Mouse (Mus musculus) mesoderm, embryonic 11.5 days (tissue): ENCODE data around the gene Hrct1.

Experiments used
- DNase-seq: peaks from one replicate; pipeline ENCODE4 v3.0.0-alpha.2; 2012; ENCODE audit warnings: low read depth, low spot score

Gene Hrct1

DNA sequence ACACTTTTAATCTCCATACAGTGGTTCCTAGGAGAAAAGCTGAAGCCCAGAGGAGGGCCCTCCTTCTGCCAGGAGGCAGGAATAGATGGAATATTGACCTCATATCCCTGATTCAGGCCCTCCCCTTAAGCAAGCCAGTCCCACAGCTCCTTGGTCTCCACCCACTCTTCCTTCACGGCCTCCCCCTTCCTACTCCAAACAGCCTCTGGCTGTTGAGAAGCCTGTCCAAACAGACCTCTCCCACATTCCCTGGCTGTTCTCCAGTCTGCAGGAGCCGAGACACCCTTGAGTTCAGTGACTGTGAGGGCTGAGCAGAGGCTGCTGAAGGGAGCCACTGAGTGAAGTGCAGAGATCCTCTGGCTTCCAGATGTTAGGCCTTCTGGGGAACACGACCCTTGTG, at the start of gene Hrct1:
Hrct1 (plus strand) TSS at position 194 of the 400 bp plus-strand sequence.
- DNase-seq, result no peak

DNA sequence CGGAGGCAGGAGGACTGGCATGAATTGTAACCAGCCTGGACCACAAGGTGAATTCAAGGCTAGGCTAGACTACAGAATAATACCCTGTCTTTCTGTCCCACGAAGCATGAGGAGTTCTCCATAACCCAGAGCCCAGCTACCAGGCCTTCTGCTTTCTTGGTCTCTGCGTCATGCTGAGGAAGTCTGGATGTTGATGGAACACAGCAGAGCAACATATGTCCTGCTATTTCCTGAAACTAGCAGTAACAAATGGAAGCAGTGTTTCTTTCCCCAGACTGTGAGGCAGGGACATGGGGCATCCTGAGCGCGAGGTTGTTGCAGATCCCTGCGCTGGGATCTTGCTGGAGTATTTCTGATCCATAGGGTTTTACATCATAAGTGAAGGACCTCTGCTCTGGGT, 48.4 kb upstream of the Hrct1 start:
- no peak for DNase-seq

DNA sequence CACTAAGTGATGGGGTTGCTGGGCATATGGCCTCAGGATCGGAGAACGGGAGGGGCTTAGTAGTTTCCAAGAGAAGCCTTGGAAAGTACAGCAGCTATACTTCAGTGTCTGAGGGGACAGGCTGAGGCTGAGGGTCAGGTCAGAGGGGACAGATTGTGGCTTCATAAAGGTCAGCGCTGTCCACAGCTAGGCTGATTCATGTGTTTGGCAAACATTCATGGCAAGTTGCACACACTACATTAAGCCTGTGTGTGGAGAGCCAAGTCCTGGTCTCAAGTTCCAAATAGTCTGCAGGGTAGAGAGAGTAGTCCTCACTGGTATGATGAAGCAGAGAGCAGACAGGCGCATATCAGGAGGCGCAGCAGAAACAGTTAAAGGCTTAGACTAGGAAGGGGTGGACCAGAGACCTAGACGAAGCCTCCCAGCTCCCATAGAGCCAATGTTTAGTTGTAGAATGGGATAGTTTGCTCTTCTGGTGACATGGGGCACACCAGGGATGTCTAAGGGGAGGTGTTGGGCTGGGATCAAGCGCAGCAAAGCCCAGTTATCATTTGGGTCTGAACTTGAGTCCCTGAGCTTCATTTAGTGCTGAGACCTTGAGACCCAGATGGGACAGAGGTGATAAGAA, 47.5 kb upstream of the Hrct1 start:
- no peak for DNase-seq

DNA sequence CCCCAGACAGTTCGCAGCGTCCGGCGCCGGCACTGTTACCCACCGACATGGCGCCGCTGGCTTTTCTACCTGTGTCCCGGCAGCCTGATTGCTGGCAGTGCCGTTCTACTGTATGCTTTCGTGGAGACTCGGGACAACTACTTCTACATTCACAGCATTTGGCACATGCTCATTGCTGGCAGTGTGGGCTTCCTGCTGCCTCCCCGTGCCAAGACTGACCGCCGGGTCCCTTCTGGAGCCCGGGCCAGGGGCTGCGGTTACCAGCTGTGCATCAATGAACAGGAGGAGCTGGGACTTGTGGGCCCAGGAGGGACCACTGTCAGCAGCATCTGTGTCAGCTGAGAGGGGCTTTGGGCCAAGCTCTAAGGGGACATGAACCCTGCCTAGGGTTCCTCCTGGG, 37.0 kb upstream of the Hrct1 start:
- DNase-seq, result no peak

DNA sequence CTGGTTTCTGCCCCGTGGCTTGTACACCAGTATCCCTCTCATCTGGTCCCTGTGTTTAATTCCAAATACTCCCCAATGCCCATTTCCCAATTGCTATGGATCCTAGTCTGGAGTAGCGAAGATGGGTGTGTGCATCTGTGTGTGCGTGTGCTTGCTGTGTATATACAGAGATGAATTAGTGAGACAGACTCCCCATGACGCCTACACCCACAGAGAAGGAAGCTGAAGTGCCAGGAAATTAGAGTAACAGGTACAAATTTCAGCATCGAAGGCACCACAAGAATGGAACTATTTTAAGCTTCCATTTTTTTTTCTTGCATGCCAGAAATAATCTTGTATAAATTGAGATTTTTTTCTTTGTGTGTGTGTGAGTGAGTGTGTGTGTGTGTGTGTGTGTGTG, 36.0 kb upstream of the Hrct1 start:
- DNase-seq, result no peak

DNA sequence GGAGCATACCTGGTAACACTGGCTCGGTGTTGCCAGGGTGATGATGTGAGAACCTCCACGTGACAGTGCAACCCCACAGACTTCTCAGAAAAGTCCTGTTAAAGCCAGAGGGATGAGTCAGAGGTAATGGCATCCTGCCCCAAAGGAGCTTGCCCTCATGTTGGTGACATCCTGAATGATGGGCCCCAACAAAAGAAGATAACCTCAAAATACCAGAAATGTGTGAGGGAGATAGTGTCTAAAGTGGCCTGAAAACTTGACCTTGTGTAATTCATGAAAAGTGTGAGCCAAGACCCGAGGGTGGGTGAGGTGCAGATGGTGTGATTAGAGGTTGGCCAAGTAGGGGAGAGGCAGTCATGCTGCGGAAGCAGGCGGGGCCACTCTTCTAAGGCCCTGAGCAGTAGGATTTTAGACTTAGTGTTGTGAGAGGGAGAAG, 33.2 kb upstream of the Hrct1 start:
- no peak for DNase-seq

DNA sequence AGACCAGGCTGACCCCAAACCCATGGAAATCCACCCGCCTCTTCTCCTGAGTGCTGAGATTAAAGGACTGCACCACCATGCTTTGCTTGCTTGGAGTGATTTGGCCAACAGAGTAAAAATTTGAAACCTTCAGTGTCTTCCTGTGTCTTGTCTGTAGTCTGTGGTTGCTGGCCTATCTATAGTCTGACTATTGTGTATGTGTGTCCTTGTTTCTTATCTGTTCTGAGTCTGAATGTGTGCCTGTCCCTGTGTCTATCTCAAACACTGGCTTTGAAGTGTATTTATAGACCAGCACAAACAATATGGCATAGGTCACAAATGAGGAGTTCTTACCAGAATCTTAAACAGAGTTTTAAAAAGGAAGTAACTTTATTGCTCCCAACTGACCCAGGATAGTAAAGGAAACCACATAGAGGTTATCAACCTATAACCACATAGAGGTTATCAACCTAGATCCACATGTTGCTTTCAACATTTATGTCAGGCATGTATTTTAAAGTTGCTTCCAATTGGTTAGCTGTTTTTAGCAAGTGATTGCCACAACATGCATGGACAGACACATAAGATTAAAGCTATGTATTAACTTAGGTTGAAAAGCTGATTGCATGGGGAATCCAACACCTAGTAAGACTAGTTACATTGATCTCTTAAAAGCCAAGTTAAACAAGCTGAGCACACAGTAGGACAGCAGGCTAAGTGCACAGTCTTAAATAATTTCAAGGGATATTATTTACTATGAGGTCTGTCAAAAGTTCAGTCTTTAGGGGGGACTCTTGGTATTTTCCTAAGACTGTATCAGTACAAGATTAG, 32.3 kb upstream of the Hrct1 start:
- no peak for DNase-seq

DNA sequence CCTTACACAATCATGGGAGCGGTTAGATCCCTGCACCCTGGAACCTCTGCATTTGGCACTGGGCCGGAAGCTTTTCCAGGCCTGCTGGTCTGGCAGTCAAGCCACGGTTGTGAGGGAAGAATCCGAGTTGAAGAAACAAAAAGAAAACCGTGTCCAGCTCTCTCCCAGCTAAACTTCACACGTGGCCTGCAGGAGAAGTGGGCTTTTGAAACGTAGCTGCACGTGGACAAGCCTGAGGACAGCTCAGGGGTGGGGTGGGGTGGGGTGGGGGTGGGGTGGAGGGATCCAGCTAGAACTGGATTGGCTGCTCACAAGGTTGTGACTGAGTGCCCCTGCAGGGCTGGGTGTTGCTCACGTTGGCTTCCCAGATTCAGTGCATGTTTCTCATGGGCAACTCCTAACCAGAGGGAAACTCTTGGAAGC, 31.7 kb upstream of the Hrct1 start:
- DNase-seq, result no peak

DNA sequence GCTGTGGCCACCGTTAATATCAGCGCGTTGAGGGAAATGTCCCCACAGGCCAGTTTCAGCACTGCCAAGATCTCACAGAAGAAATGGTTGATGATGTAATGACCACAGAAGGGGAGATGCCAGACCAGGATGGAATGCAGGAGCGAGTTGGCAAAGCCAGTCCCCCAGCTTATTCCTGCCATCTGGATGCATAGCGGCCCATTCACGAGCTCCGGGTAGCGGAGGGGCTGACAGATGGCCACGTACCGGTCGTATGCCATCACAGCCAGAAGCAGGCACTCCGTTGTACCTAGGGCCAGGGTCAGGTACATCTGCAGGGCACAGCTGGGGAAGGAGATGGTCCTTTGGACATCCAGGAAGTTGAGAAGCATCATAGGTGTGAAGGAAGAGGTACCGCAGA, 30.4 kb upstream of the Hrct1 start:
- DNase-seq, result no peak

DNA sequence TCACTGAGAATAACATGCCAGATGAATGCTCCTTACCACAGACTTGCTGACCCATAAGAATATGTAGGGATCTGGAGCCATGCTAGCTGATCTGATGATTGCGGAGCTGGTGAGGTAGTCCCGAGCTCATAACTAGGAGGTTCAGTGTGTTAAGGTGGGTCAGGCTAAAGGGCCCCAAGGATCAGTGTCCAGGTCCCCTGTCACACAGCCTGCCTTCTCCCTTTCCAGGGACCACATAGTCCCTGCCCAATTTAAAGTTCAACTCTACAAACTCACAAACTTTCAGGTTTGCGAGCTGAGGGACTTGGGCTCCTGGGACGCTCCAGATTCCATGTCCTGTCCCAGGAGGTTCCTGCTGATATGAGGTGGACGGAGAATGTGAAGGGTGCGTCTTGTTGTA, 26.3 kb upstream of the Hrct1 start, which contains the start of gene Olfr70:
Olfr70 (minus strand) TSS at position 101 of the 400 bp plus-strand sequence.
- no peak for DNase-seq

DNA sequence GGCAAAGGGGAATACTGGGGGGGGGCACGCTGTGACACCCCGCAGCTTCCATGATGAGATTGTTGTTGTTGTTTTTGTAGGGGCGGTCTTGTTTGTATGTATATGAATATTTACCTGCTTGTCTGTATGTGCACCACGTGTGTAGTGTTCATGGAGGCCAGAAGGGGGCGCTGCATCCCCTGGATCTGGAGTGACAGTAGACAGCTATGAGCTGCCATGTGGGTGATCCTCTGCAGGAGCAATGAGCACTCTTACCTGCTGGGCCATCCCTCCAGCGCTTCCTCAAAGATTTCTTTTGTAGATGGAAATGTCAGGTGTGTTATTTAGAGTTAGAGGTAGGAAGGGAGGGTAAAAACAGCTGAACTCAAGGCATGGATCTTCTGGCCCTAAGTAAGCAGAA, 23.5 kb upstream of the Hrct1 start:
- DNase-seq, result no peak

DNA sequence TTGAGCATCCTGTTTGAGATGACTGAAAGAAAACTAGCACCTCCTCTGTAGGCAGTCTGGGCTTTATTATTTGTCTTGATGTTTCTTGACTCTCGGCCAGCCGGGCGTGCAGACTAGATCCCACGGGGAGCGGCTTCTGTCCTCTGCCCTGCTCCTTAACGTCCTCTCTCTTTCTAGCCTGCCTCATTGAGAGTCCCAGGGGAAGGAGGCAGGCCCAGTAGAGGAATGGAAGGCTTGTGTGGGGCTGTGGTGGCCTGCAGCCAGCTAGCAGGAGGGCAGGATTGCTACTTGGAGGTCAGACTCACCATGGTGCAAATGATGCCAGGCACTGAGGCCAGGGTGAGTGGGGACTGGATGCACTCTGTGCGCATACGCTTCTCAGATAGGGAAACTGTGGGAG, 23.1 kb upstream of the Hrct1 start:
- no peak for DNase-seq

DNA sequence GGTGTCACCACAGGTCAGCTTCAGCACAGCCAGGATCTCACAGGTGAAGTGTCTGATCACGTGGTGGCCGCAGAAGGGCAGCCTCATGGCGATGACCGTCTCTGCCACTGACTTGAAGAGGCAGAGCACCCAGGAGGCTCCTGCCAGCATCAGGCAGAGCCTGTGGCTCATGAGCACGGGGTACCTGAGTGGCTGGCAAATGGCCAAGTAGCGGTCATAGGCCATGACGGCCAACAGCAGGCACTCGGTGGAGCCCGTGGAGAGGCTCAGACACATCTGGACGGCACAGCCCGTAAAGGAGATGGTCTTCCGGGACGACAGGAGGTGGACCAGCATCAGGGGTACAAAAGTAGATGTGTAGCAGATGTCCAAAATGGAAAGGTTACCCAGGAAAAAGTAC, 21.0 kb upstream of the Hrct1 start:
- no peak for DNase-seq

DNA sequence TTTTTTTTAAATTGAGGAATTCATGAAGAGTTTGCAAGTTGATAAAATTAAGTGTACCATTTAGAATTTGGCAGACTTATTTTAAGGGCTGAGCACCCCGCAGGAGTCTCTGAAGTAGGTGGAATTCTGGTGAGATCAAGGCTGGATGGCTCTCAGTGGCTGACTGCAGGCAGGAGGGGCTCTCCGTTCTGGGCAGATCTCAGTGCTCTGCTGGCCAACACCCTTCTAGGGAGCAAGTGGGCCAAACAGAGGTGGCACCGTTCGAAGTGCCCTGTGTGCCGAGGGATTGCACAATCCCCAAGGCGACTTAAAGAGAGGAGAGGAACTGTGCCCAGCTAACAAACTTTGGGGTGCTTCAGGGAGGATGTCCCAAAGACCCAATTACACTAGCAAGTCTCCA, 17.1 kb upstream of the Hrct1 start, which contains the start of gene Olfr71:
Olfr71 (minus strand) TSS at position 387 of the 400 bp plus-strand sequence.
- no peak for DNase-seq

DNA sequence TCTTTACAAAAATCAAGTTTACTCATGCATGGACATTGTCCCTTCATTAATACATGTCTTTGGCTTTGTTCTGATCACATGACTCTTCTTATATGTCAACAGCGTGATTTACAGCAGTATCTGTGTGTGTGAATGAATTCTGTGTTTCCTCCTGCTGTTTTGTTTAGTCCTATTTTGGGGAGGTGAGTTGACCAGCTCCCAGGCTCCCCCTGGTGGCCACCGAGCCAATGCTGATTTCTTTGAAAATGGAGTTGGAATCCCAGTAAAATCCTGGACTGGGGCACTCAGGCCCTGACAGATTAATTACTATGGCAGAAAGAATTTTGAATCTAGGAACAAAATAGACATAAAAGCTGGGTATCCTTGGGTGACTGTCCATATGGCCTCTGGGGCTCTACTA, 15.2 kb upstream of the Hrct1 start:
- peak; percentile 83 for DNase-seq

DNA sequence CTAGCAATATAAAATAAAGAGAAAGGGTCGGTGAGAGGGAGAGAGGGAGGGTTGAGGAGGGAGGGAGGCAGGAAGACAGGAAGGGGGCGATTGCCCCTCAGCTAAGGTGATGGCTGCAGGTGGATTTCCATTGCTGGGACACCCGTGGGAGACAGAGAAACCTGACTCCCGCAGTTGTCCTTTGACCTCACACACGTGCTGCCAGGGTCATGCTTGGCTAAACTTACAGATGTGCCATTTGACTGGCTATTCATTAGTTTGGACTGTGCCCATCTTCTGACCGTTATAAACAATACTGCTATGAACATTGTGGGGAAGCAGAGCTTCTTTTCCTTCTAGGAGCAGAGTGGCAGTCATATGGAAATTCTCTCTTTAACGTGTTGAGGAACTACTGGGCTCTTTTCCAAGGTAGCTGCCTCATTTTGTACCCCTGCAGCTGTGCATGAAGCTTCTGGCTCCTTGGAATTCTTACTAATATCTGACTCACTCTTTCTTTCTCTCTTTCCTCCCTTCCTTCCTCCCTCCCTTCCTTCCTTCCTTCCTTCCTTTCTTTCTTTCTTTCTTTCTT, 13.3 kb upstream of the Hrct1 start:
- no peak for DNase-seq

DNA sequence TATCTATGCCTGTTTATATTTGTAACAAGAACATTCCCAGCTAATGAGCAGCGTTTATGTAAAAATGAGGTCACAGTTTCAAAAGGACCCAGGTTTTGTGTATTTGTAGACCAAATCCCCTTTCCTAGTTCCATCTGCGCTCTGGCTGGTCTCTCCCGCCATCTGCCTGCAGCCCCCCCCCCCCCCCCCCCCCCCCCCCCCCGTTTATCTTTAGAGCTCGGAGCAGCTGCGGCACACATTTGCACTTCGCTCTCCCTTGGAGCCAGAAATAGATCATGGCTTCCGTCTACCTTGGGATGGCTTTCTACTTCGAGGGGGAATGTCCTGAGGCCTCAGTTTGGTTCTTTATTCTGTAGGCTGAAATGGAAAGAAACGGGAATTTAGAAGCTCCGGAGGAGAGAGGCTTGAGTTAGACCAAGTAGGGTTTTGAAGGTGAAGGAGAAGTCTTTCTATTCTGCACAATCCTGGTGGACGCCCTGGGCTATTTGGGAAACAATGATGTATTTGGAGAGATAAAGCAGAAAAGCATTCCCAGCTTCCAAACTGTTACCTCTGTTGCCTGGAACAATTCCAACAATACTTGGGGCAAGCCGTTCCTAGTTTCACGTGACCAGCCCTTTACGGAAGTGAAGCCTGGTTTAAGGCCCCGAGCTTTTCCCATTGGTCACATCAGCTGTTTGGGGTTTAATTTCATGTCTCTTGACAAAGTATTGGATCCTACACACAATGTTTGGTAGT, 6.3 kb upstream of the Hrct1 start:
- DNase-seq, result peak; percentile 24

DNA sequence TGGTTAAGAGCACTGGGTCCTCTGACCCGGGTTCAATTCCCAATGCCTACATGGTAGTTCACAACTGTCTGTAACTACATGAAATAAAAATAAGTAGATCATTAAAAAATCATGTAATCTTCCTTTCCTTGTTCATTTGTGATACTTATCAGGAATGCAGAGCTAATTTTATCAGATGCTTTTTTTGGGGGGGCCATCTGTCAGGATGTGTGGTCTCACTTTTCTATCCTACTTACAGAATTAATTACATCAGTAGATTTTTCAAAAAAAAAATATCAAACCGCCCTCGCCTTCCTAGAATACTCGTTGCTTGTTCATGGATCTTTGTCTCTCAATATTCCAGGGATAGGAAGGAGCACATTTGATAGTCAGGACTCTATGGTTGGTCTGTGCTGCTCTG, 4.8 kb upstream of the Hrct1 start:
- no peak for DNase-seq

DNA sequence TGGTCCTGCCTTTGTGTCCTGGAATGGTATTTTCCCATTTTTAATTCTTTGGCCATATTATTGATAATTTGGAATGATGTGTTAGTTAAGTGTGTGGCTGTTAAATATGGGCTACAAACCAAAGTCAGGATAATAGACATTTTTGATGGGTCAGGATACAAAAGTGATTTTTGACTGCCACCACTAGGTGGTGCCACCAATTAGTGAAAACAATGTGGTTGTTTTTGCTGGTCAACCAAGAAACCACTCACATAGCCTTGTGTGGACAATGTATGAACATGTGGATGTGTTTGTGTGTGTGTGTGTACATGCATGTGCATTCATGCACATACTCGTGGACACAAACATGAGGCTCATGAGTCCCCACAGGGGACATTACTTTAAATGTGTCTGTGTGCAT, 2.2 kb upstream of the Hrct1 start:
- peak; percentile 64 for DNase-seq

DNA sequence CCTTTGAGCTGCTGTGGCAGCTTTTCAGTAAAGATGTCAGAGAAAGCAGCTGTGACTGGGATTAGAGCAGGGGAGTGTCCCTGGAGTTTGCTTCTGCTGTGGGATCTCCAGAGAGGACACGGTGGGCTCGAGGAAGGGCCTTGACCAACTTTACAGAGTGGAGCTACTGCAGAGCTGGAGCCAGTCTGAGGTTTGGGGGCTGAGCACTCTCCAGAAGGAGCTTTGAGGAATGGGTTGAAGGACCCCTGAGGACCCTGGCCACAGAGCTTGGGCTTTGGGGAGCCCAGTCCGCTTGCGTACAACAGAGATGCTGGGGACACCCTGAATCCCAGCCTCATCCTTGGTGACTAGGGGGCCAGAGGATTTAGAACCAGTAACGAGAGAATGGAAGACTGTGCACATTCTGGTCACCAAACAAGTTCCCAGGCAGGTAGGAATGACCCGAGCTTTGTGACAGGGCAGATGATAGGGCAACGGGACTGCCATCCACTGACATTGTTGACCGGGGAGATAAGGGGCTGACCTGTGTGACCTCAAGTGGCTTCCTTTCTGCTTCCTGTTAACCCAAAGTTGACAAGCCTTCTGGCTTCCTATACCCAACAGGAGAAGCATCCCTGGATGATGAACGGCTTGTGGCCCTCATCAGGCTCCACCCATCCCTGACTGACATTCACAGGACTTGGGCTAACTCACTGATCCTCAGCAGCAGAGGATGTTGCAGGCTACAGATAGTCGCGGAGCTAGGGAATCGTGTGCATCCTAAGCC, 577 bp upstream of the Hrct1 start:
- no peak for DNase-seq
